Mouse (Mus musculus) 416B (cell line): ENCODE results near the gene Jagn1.

Experiments used
- DNase-seq: peaks from one replicate; pipeline ENCODE4 v3.0.0; 2011; ENCODE audit warnings: low read depth

The Jagn1 gene

GRCm38 (mm10) chr6:113473715-113474114 is 31.3 kb downstream of the Jagn1 start:
- no peak for DNase-seq

GRCm38 (mm10) chr6:113477353-113477752 is 35.0 kb downstream of the Jagn1 start:
- no peak for DNase-seq

- DNase-seq: no peak
Measured at GRCm38 (mm10) chr6:113478906-113479305, 36.5 kb downstream of the Jagn1 start.

GRCm38 (mm10) chr6:113480555-113481373 is 38.4 kb downstream of the Jagn1 start:
- DNase-seq: no peak

- no peak for DNase-seq
Measured at GRCm38 (mm10) chr6:113482477-113483099, 40.2 kb downstream of the Jagn1 start.

- DNase-seq: peak; percentile 99
Measured at GRCm38 (mm10) chr6:113483100-113483615, 40.8 kb downstream of the Jagn1 start, which contains the start of gene Creld1. Gene Creld1, plus strand, starts transcription at chr6:113483297.

- DNase-seq: no peak
Measured at GRCm38 (mm10) chr6:113483729-113484128, 41.4 kb downstream of the Jagn1 start.

- peak; percentile 92 for DNase-seq
Measured at GRCm38 (mm10) chr6:113487125-113487576, 44.8 kb downstream of the Jagn1 start.

- DNase-seq: no peak
Measured at GRCm38 (mm10) chr6:113489410-113489809, 47.0 kb downstream of the Jagn1 start.

- no peak for DNase-seq
Measured at GRCm38 (mm10) chr6:113492101-113492864, 49.9 kb downstream of the Jagn1 start.

GRCm38 (mm10) chr6:113494258-113494788 is 52.0 kb downstream of the Jagn1 start:
- DNase-seq: no peak

GRCm38 (mm10) chr6:113495071-113495675 is 52.8 kb downstream of the Jagn1 start:
- no peak for DNase-seq
